Mouse (Mus musculus) urinary bladder, adult 2 months (tissue): ENCODE measurements around the gene Lrrc74a. TPM values are rescaled to one million over a fixed set of nuclear protein-coding genes. Genes with fewer than 3 reads are reported as not detected.

ENCODE experiments used
- DNase-seq: peaks from one replicate; pipeline ENCODE4 v3.0.0; 2022; ENCODE audit warnings: low spot score
- polyA plus RNA-seq: library from polyadenylated mRNA; depleted of rRNA; stranded (reverse); fragments of >200 nt; gene quantifications from 2 replicates; pipeline ENCODE4 v1.2.3, GENCODE M21; 2012; rRNA removed

Lrrc74a gene
- polyA plus RNA-seq, 1 experiment = not detected

- no peak for DNase-seq
Observed at GRCm38 (mm10) chr12:86804308-86804700, 70.1 kb downstream of the Lrrc74a start.

DNA sequence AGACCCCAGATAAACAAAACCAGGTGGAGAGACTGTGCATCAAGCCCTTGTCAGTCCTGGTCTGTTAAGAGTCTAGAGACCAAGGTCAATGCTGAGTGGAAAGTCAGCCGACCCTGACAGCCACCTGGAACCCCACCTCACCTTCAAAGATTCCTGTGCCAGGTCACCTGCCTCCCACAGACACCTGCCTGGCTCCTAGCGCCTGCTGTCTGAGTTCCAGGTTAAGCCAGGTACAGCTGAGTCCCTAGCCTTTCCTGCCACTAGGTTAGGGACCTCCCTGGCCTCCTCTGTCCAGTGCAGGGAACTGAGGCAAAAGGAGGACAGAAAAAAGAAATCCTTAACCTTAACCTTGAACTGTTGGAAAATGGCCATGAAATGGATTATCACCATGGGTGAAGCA is 70.7 kb downstream of the Lrrc74a start:
- no peak for DNase-seq

- no peak for DNase-seq
Observed at GRCm38 (mm10) chr12:86805315-86805714, 71.1 kb downstream of the Lrrc74a start.

DNA sequence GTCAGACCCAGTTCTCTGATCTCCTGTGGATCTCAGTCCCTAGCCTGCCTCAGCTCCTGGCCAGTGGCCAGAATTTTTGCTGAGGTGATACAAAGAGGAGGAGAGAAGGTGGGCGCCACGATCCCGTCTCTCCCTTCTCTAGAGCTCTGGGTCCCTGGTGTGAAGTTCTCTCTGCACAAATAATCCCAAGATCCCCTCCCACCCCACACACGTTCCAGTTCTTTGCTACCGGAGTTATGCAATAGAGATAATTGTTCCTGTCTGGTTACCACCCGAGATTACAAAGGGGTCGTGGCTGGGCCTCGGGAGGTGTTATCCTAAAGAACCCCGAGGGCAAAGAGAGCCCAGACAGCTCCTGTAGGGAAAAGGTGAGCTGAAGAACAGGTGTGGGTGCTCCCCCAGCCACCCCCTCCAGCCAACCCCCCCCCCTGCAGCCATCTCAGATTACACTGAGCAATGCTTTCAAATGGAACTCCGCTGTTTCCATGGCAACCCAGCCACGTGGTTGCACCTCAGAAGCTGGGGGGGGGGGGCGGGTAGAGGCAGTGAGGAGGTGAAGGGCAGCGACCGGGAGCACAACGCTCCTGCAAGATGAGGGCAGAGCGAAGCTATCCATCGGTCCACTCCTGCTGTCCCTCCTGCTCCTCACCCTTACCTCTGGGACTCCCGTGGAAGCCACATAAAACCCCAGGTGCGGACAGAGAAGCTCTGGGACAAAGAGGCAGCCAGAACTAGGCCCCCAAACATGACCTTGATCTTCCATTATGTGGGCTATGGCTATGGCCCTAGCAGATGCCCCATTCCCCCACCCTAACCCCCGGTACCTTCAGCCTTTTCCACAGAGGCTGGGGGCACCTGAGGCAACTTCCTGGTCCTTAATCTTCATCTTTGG is 72.1 kb downstream of the Lrrc74a start:
- DNase-seq = no peak

DNA sequence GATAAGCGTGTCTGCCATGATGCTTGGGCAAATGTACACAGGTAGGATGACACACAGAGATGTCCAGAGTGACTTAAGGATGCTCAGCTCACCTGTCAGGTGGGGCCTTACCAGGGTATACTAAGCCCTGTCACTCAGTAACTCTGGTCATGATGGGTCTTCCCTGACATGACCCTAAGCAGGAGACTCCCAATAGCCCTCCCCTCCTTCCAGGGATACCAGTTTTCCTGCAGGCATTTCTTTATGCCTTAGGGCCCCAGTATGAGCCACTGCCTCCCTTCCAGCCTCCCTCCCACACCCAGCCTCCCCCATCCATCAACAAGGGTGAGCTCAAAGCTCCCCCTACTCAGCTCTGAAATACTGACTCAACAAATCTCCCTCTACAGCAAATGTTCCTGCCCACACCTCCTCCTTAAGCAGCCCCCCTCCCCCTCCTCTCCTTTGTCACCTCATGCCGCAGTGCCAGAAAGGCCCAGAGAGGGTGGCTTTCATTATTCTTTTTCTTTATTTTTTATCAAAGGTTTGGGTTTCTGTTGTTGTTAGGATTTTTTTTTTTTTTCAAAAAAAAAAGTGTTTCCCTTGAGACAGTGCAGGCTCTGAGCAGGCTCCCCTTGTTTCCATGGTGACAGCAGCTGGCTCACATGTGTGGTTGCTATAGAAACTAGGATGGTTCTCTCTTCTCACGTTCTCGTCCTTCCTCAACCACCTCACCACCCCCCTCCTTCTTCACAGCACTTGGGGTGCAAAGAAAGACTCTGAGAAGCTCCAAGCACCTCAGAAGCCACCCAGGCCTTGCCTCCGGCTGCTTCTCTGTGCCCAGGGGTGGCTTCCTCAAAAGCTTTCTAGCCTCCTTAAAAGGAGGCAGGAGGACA is 73.0 kb downstream of the Lrrc74a start:
- DNase-seq = no peak

- DNase-seq = no peak
Observed at GRCm38 (mm10) chr12:86807795-86808128, 73.6 kb downstream of the Lrrc74a start.

- no peak for DNase-seq
Observed at GRCm38 (mm10) chr12:86808856-86809255, 74.7 kb downstream of the Lrrc74a start.

GRCm38 (mm10) chr12:86810040-86810439 is 75.9 kb downstream of the Lrrc74a start:
- DNase-seq = no peak

GRCm38 (mm10) chr12:86810725-86811444 is 76.7 kb downstream of the Lrrc74a start:
- no peak for DNase-seq

DNA sequence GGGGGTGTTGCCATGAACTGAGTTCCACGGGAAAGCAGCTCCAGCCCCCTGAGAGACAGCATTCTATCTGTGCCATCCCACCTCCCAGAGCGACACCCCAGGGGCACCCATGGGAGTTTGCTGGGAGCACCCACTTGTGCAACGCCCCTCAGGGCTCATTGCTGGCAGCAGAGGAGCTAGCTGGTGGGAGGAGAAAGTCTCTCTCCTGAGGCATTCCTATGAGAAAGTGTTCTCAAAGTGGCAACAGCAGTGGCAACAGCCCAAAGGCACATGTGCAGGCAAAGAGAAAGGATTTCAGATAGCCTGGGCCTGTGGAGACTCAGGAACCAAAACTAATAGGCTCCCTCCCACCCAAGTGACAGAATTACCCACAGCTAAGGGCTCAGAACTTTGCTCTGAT is 78.6 kb downstream of the Lrrc74a start:
- no peak for DNase-seq

Other genes with a start within 250 kb of the Lrrc74a start
- 1.3 and 1.8 TPM in 2 replicates for gene Vash1, start 55.7 kb upstream of the Lrrc74a start, polyA plus RNA-seq
- gene Angel1, start 7.9 kb upstream of the Lrrc74a start, polyA plus RNA-seq = 6.7 and 6.9 TPM in 2 replicates
- gene Irf2bpl, start 150.4 kb downstream of the Lrrc74a start, polyA plus RNA-seq = 29.6 and 38.2 TPM in 2 replicates
- gene Cipc, start 212.7 kb downstream of the Lrrc74a start, polyA plus RNA-seq = 46.4 and 52.3 TPM in 2 replicates